Mouse (Mus musculus) C2C12 (cell line): ENCODE measurements around the gene Pipox.

Source experiments
- CEBPB ChIP-seq: IDR thresholded peaks from one replicate; pipeline ENCODE4 v1.6.1; 2011; ENCODE audit warnings: low read depth, mild to moderate bottlenecking, control low read depth, moderate library complexity
- CTCF ChIP-seq: IDR thresholded peaks from one replicate; pipeline ENCODE4 v1.5.1; 2011; ENCODE audit not compliant: control insufficient read depth, insufficient read depth, insufficient read length
- FOSL1 ChIP-seq: IDR thresholded peaks from one replicate; pipeline ENCODE4 v1.8.0; 2011; ENCODE audit warnings: mild to moderate bottlenecking, low read length; ENCODE audit not compliant: poor library complexity, insufficient read depth, severe bottlenecking
- MAX ChIP-seq: IDR thresholded peaks from one replicate; pipeline ENCODE4 v1.6.1; 2011; ENCODE audit warnings: mild to moderate bottlenecking, control low read depth
- MYOD1 ChIP-seq: IDR thresholded peaks from one replicate; pipeline ENCODE4 v1.6.1; 2011; ENCODE audit warnings: low read depth; ENCODE audit not compliant: control insufficient read depth, insufficient read length
- MYOG ChIP-seq: IDR thresholded peaks from one replicate; pipeline ENCODE4 v1.6.1; 2011; ENCODE audit not compliant: control insufficient read depth, insufficient read length; ENCODE audit errors: extremely low read depth

GRCm38 (mm10) chr11:77860947-77861346, 32.9 kb downstream of the Pipox start:
- TF ChIP-seq CTCF = no peak
- no peak for TF ChIP-seq MAX
- no peak for TF ChIP-seq MYOG
- no peak for TF ChIP-seq FOSL1
- no peak for TF ChIP-seq MYOD1
- no peak for TF ChIP-seq CEBPB
